Mouse (Mus musculus): Measurements from ENCODE around the gene Slc1a4. TPM values are rescaled to one million over a fixed set of nuclear protein-coding genes. Genes with fewer than 3 reads are reported as not detected.
A peak's percentile ranks its signal among the peaks of the same experiment; 100 is the strongest.

Slc1a4 gene
- total and polyA plus RNA-seq, 2 experiments, result 1.8 to 3.3 TPM

DNA sequence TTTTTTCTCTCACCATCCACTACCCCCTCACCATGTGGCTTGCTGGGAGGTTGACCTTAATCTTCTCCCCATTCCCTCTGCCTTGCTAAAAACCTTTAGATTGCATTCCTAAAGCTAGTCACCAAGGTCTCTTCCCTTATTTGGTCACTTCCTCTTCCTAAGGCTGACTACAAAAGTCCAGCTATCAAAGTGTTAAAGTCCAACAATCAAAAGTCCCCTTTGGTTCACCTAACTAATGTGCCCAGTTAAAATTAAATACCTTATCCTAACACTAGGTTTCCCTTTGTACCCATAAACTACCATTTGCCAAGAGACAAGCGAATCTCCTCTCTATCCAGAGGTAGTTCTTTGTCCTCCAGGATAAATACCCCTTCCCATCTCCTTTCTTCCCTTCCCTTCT is 33.9 kb upstream of the Slc1a4 start:
- no peaks in the 10 kb centered on the region for H3K27me3 ChIP-seq (ENCODE audit: control insufficient read depth, insufficient read depth, low read length)
- DNase-seq (ENCODE audit: extremely low read depth, low read depth, low spot score), result peak; percentile 73
- no peak overlapping the region for H3K9ac ChIP-seq (ENCODE audit: low read depth, low read length)

DNA sequence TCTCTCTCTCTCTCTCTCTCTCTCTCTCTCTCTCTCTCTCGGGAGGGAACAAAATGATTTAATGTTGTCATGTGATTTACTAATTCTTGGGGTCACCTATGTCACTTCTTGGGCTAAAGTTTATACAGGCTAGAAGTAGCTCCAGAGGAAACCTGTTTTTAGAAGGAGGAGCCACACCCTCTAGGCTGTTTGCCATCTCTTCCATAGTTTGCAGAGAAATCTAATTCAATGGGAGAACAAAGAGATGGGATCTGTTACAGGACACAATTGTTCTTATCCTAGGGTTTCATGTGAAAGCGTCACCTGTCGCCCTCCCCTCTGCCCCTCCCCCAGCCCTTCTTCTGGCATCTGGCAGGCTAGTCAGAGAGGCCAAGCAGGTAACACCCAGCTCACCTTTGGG is 28.8 kb upstream of the Slc1a4 start:
- H3K9ac ChIP-seq (ENCODE audit: low read depth, low read length), result no peak overlapping the region
- no peak for DNase-seq (ENCODE audit: extremely low read depth, low read depth, low spot score)
- no peak overlapping the region for H3K27ac ChIP-seq (replicated peaks; ENCODE audit: insufficient read depth, low read depth, low read length)
- H3K36me3 ChIP-seq (ENCODE audit: control insufficient read depth, insufficient read depth, low read length), result no peaks in the 10 kb centered on the region
- H3K27me3 ChIP-seq (ENCODE audit: control insufficient read depth, insufficient read depth, low read length), result no peaks in the 10 kb centered on the region
- H3K79me2 ChIP-seq (ENCODE audit: control insufficient read depth, insufficient read depth, low read length), result no peaks in the 10 kb centered on the region
- no peak for TF ChIP-seq CTCF (IDR thresholded peaks at IDR 0.05; ENCODE audit: low read depth, low read length)
- TF ChIP-seq POLR2A (IDR thresholded peaks at IDR 0.05; ENCODE audit: extremely low read depth, insufficient read depth, low read length), result no peak
- WGBS, result 69% methylated on average over 3 of the region's 3 CpGs
- no peak overlapping the region for H3K4me3 ChIP-seq (ENCODE audit: insufficient read depth, low read depth, low read length)
- H3K4me1 ChIP-seq (ENCODE audit: control insufficient read depth, insufficient read depth, low read length), result no peaks in the 10 kb centered on the region; the same call in 1 of the 2 replicates

More for the DNA sequence above, 33.9 kb upstream of the Slc1a4 start:
- H3K36me3 ChIP-seq (ENCODE audit: control insufficient read depth, insufficient read depth, low read length), result no peaks in the 10 kb centered on the region
- H3K4me1 ChIP-seq (ENCODE audit: control insufficient read depth, insufficient read depth, low read length), result no peaks in the 10 kb centered on the region; the same call in 1 of the 2 replicates
- no peak overlapping the region for H3K4me3 ChIP-seq (ENCODE audit: insufficient read depth, low read depth, low read length)
- 17% methylated on average over 1 of the region's 1 CpGs for WGBS
- TF ChIP-seq CTCF (IDR thresholded peaks at IDR 0.05; ENCODE audit: low read depth, low read length) (no peak), POLR2A (IDR thresholded peaks at IDR 0.05; ENCODE audit: extremely low read depth, insufficient read depth, low read length) (no peak)
- H3K27ac ChIP-seq (replicated peaks; ENCODE audit: insufficient read depth, low read depth, low read length), result no peak overlapping the region
- H3K79me2 ChIP-seq (ENCODE audit: control insufficient read depth, insufficient read depth, low read length), result no peaks in the 10 kb centered on the region

DNA sequence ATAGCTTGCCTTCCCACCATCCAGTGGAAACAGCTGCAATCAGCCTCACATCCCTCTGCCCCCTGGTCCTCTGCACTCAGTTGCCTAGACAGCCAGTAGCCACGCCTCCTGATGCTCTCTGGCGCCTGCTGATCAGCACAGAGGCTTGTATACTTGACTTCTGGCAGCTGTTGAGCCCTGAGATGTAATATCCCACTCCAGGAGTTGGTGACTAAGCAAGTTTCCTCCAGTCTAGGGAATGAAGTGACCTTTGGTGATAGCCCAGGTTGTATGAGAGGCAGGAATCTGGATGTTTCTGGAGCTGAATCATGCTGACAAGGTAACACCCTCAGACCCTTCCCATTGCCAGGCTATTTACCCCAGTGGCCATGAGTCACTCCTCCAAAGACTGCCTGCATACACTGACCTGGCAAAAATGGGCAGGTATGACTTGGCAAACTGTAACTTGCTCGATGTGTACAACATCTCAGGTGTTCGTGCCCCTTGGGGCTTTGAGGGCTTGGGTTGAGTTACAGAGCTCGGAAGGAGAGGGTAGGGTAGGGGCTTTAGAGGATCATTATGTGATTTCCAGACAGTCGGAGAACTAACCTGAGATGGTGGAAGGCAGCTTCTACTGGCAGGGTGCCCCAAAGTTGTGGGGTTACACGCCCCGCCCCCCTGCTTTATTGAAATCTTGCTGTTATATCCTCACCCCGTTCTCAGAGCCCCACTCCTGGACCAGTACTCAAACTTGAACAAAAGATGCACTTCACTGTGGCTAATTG is 25.4 kb upstream of the Slc1a4 start:
- 92% methylated on average over 9 of the region's 9 CpGs for WGBS
- no peaks in the 10 kb centered on the region for H3K4me1 ChIP-seq (ENCODE audit: control insufficient read depth, insufficient read depth, low read length)
- no peak overlapping the region for H3K27ac ChIP-seq (replicated peaks; ENCODE audit: insufficient read depth, low read depth, low read length)
- no peak for TF ChIP-seq POLR2A (IDR thresholded peaks at IDR 0.05; ENCODE audit: extremely low read depth, insufficient read depth, low read length)
- TF ChIP-seq CTCF (IDR thresholded peaks at IDR 0.05; ENCODE audit: low read depth, low read length), result no peak
- no peak for DNase-seq (ENCODE audit: extremely low read depth, low read depth, low spot score)
- no peak overlapping the region for H3K9ac ChIP-seq (ENCODE audit: low read depth, low read length)
- H3K79me2 ChIP-seq (ENCODE audit: control insufficient read depth, insufficient read depth, low read length), result no peaks in the 10 kb centered on the region
- H3K4me3 ChIP-seq (ENCODE audit: insufficient read depth, low read depth, low read length), result no peak overlapping the region
- no peaks in the 10 kb centered on the region for H3K36me3 ChIP-seq (ENCODE audit: control insufficient read depth, insufficient read depth, low read length)
- H3K27me3 ChIP-seq (ENCODE audit: control insufficient read depth, insufficient read depth, low read length), result no peaks in the 10 kb centered on the region

DNA sequence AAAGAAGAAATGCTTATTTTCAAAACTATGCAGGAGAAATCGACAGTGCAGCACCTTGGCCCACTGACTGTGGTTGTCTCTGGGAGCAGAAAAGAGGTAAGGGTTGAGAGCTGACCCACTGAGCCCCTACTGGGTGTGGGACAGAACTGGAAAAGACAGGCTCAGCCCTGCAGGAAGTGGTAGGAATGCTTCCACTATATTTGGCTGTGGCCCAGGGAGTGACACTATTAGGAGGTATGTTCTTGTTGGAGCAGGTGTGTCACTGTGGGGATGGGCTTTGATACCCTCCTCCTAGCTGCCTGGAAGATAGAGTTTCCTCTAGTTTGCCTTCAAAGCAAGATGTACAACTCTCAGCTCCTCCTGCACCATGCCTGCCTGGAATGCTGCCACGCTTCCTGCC is 16.0 kb upstream of the Slc1a4 start:
- WGBS, result 94% methylated on average over 2 of the region's 2 CpGs
- no peak overlapping the region for H3K27ac ChIP-seq (replicated peaks; ENCODE audit: insufficient read depth, low read depth, low read length)
- DNase-seq (ENCODE audit: extremely low read depth, low read depth, low spot score), result no peak
- H3K4me3 ChIP-seq (ENCODE audit: insufficient read depth, low read depth, low read length), result no peak overlapping the region
- H3K36me3 ChIP-seq (ENCODE audit: control insufficient read depth, insufficient read depth, low read length), result no peaks in the 10 kb centered on the region
- H3K27me3 ChIP-seq (ENCODE audit: control insufficient read depth, insufficient read depth, low read length), result no peaks in the 10 kb centered on the region
- TF ChIP-seq CTCF (IDR thresholded peaks at IDR 0.05; ENCODE audit: low read depth, low read length) (no peak), POLR2A (IDR thresholded peaks at IDR 0.05; ENCODE audit: extremely low read depth, insufficient read depth, low read length) (no peak)
- H3K79me2 ChIP-seq (ENCODE audit: control insufficient read depth, insufficient read depth, low read length), result no peaks in the 10 kb centered on the region
- no peak overlapping the region for H3K9ac ChIP-seq (ENCODE audit: low read depth, low read length)
- H3K4me1 ChIP-seq (ENCODE audit: control insufficient read depth, insufficient read depth, low read length), result no peaks in the 10 kb centered on the region

DNA sequence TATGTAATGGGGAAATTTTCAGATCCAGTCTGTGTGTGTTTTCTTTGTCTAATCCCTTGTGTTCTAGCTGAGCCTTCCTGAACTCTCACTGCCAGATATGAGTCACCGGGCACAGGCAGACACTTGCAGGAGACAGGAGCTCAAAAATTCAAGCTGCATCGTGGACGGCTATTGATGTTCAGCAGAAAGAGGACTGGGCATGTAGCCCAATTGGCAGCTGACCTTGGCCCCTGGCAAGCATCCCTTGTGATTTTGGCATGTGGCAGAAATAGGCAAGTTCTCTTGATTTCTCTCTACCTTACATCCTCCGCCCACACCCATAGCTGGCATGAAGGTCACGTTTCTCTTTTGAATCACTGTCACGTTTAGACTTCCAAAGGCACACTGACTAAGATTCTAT is 15.0 kb upstream of the Slc1a4 start:
- no peaks in the 10 kb centered on the region for H3K79me2 ChIP-seq (ENCODE audit: control insufficient read depth, insufficient read depth, low read length)
- peak; percentile 95 for DNase-seq (ENCODE audit: extremely low read depth, low read depth, low spot score)
- 6% methylated on average over 6 of the region's 6 CpGs for WGBS

DNA sequence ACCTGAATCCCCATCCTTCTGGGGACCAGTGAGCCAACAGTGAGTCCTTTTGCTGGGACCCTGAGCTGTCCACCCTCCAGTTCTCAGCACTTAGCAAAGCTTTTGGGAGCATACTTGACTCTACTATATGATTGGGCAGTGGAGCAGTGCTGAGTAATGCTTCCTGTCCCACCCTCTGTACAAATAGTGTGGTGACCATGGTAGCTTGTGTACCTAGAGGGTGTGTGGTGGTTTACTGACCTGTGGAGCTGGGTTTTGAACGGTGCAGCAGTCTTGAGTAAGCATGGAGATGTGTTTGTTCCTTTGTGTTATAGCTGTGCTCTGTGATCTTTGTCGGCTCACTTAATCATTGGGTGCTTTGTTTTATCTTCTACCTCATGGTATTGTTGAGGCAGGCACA is 13.9 kb upstream of the Slc1a4 start:
- H3K27ac ChIP-seq (replicated peaks; ENCODE audit: insufficient read depth, low read depth, low read length), result no peak overlapping the region
- H3K79me2 ChIP-seq (ENCODE audit: control insufficient read depth, insufficient read depth, low read length), result no peaks in the 10 kb centered on the region
- no peak overlapping the region for H3K9ac ChIP-seq (ENCODE audit: low read depth, low read length)
- H3K4me1 ChIP-seq (ENCODE audit: control insufficient read depth, insufficient read depth, low read length), result no peaks in the 10 kb centered on the region
- H3K27me3 ChIP-seq (ENCODE audit: control insufficient read depth, insufficient read depth, low read length), result no peaks in the 10 kb centered on the region
- DNase-seq (ENCODE audit: extremely low read depth, low read depth, low spot score), result no peak
- H3K36me3 ChIP-seq (ENCODE audit: control insufficient read depth, insufficient read depth, low read length), result no peaks in the 10 kb centered on the region
- 34% methylated on average over 2 of the region's 2 CpGs for WGBS
- no peak overlapping the region for H3K4me3 ChIP-seq (ENCODE audit: insufficient read depth, low read depth, low read length)
- TF ChIP-seq CTCF (IDR thresholded peaks at IDR 0.05; ENCODE audit: low read depth, low read length) (no peak), POLR2A (IDR thresholded peaks at IDR 0.05; ENCODE audit: extremely low read depth, insufficient read depth, low read length) (no peak)

More for the DNA sequence above, 15.0 kb upstream of the Slc1a4 start:
- no peaks in the 10 kb centered on the region for H3K36me3 ChIP-seq (ENCODE audit: control insufficient read depth, insufficient read depth, low read length)
- no peak overlapping the region for H3K27ac ChIP-seq (replicated peaks; ENCODE audit: insufficient read depth, low read depth, low read length)
- no peak overlapping the region for H3K4me3 ChIP-seq (ENCODE audit: insufficient read depth, low read depth, low read length)
- TF ChIP-seq POLR2A (IDR thresholded peaks at IDR 0.05; ENCODE audit: extremely low read depth, insufficient read depth, low read length), result no peak
- TF ChIP-seq CTCF (IDR thresholded peaks at IDR 0.05; ENCODE audit: low read depth, low read length), result no peak
- H3K9ac ChIP-seq (ENCODE audit: low read depth, low read length), result no peak overlapping the region
- no peaks in the 10 kb centered on the region for H3K27me3 ChIP-seq (ENCODE audit: control insufficient read depth, insufficient read depth, low read length)
- no peaks in the 10 kb centered on the region for H3K4me1 ChIP-seq (ENCODE audit: control insufficient read depth, insufficient read depth, low read length)
